Mouse (Mus musculus): ENCODE results near the gene Tmem91.

DNA sequence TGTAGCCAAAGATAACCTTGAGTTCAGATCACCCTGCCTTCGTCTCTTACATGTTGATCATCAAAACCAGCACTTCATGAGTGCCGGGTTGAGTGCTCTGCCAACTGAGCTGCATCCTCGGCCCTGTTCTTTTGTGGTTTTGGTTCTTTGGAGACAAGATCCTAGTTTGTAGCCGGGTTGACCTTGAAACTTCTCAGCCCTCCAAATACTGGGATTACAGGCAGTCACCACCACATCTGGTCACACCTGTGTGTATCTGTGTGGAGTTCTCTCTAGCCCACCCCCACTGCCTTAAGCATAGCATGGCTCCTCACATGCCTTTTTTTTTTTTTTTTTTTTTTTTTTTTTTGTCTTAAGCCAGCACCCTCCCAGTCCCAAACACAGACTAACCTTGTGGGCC lies 4.9 kb downstream of the Tmem91 start:
- TF ChIP-seq EP300 (IDR thresholded peaks at IDR 0.05; ENCODE audit: low read depth): no peak
- TF ChIP-seq CTCF (IDR thresholded peaks at IDR 0.05; ENCODE audit: low read depth): no peak
